Mouse (Mus musculus) ES-Bruce4 (cell line): ENCODE data around the gene C330007P06Rik. TPM values are rescaled to one million over a fixed set of nuclear protein-coding genes. Genes with fewer than 3 reads are reported as not detected.
"Not testable (repeated sequence)": the region's sequence is repeated elsewhere in the genome, so short reads cannot be mapped to it uniquely, and the experiment has no call there.

Source experiments
- H3K27ac ChIP-seq: 2 replicates; pipeline ENCODE4 v1.5.1; 2012; ENCODE audit warnings: low read length, inconsistent platforms; ENCODE audit not compliant: insufficient read depth
- H3K27me3 ChIP-seq: 2 replicates; pipeline ENCODE4 v1.6.1; 2012; ENCODE audit warnings: mild to moderate bottlenecking, low read length, inconsistent platforms; ENCODE audit not compliant: control insufficient read depth, poor library complexity, insufficient read depth, severe bottlenecking
- H3K36me3 ChIP-seq: 2 replicates; pipeline ENCODE4 v1.6.1; 2012; ENCODE audit warnings: inconsistent platforms, mild to moderate bottlenecking, low read length, moderate library complexity; ENCODE audit not compliant: control insufficient read depth, poor library complexity, insufficient read depth, severe bottlenecking
- H3K4me1 ChIP-seq: one replicate; pipeline ENCODE4 v1.8.1; 2011; ENCODE audit warnings: low read length; ENCODE audit not compliant: control insufficient read depth, insufficient read depth
- H3K4me3 ChIP-seq: 2 replicates; pipeline ENCODE4 v1.5.1; 2011; ENCODE audit warnings: low read depth, mild to moderate bottlenecking, low read length
- H3K9ac ChIP-seq: 2 replicates; pipeline ENCODE4 v1.6.1; 2012; ENCODE audit warnings: low read depth, mild to moderate bottlenecking, inconsistent platforms; ENCODE audit not compliant: poor library complexity, severe bottlenecking
- H3K9me3 ChIP-seq: replicated peaks from 2 replicates; pipeline ENCODE4 v1.6.1; 2012; ENCODE audit warnings: mild to moderate bottlenecking, low read length, inconsistent platforms; ENCODE audit not compliant: control insufficient read depth, poor library complexity, insufficient read depth, severe bottlenecking
- CTCF ChIP-seq: IDR thresholded peaks from one replicate; pipeline ENCODE4 v1.8.1; 2011; ENCODE audit warnings: low read depth, low read length
- EP300 ChIP-seq: IDR thresholded peaks from 2 replicates; pipeline ENCODE4 v1.6.1; 2011; ENCODE audit warnings: low read depth, low read length; ENCODE audit not compliant: insufficient read depth
- POLR2A ChIP-seq: IDR thresholded peaks from one replicate; pipeline ENCODE4 v1.8.1; 2011; ENCODE audit warnings: low read length; ENCODE audit not compliant: insufficient read depth
- polyA plus RNA-seq: library from polyadenylated mRNA; stranded (reverse); fragments of >200 nt; gene quantifications from 2 replicates; pipeline ENCODE4 v1.2.4, GENCODE M21; 2011; ENCODE audit warnings: low read depth; ENCODE audit not compliant: missing spikeins, insufficient read depth, insufficient read length

The C330007P06Rik gene
- polyA plus RNA-seq, 1 experiment = 20.7 TPM

- peak within 1 kb of the TSS; percentile 48; the same call in 1 of the 2 replicates for H3K27ac ChIP-seq
- H3K9me3 ChIP-seq = no peaks in the 10 kb centered on the region
- TF ChIP-seq POLR2A (no peak), CTCF (no peak), EP300 (no peak)
- H3K4me1 ChIP-seq = no peaks in the 10 kb centered on the region
- H3K9ac ChIP-seq = peak within 1 kb of the TSS; percentile 100
- H3K36me3 ChIP-seq = no peaks in the 10 kb centered on the region
- H3K27me3 ChIP-seq = no peaks in the 10 kb centered on the region
- H3K4me3 ChIP-seq = peak within 1 kb of the TSS; percentile 96
Measured at GRCm38 (mm10) chrX:36902321-36903114, 28.6 kb upstream of the C330007P06Rik start, which contains the start of gene Nkrf. Gene Nkrf (minus strand): TSS chrX:36902899.

DNA sequence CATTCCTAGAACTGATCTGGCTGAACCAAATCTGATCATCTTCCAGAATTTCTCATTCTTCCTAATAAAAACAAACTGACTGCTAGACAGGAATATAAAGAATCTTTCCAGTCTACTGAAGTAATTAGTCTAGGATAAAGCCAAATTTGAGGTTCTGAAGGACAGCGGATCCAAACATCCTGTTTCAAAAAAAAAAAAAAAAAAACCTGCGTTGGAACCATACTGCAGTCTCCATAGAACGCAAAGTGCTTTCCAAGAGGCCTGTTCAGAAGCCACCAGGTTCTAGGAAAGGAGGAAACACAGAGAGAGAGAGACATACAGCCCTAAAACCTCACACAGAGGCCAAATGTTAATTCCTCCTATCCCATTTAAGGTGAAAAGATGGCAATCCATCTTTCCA is 27.7 kb upstream of the C330007P06Rik start:
- Histone ChIP-seq H3K36me3 (no peaks in the 10 kb centered on the region), H3K9me3 (no peaks in the 10 kb centered on the region), H3K4me1 (no peaks in the 10 kb centered on the region), H3K27me3 (no peaks in the 10 kb centered on the region), H3K4me3 (peak overlapping the region; percentile 96), H3K9ac (peak overlapping the region; percentile 100), H3K27ac (no peak overlapping the region)
- no peak for TF ChIP-seq POLR2A
- no peak for TF ChIP-seq CTCF
- no peak for TF ChIP-seq EP300

DNA sequence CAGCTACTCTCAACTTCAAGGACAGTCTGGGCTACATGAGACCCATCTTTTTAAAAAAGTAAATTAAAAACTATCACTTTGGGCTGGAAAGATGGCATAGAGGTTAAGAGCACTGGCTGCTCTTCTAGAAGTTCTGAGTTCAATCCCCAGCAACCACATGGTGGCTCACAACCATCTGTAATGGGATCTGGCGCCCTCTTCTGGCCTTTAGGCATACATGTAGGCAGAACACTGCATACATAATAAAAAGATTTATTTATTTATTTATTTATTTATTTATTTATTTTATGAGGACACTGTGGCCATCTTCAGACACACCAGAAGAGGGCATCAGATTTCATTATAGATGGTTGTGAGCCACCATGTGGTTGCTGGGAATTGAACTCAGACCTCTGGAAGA is 25.0 kb upstream of the C330007P06Rik start:
- H3K27me3 ChIP-seq, H3K27ac ChIP-seq, H3K36me3 ChIP-seq, H3K9me3 ChIP-seq, H3K9ac ChIP-seq, H3K4me3 ChIP-seq, H3K4me1 ChIP-seq: not testable (repeated sequence)
- peak; percentile 17 for TF ChIP-seq CTCF

- H3K9ac ChIP-seq = no peak overlapping the region
- H3K9me3 ChIP-seq = peaks cover 3% of the 10 kb centered on the region; the same call in 1 of the 2 replicates
- peaks cover 2% of the 10 kb centered on the region; the same call in 1 of the 2 replicates for H3K36me3 ChIP-seq
- H3K27me3 ChIP-seq = no peaks in the 10 kb centered on the region
- H3K4me1 ChIP-seq = no peaks in the 10 kb centered on the region
- TF ChIP-seq EP300 (no peak), CTCF (peak; percentile 11), POLR2A (no peak)
- no peak overlapping the region for H3K4me3 ChIP-seq
- H3K27ac ChIP-seq = no peak overlapping the region
Measured at GRCm38 (mm10) chrX:36884719-36885118, 10.8 kb upstream of the C330007P06Rik start.

DNA sequence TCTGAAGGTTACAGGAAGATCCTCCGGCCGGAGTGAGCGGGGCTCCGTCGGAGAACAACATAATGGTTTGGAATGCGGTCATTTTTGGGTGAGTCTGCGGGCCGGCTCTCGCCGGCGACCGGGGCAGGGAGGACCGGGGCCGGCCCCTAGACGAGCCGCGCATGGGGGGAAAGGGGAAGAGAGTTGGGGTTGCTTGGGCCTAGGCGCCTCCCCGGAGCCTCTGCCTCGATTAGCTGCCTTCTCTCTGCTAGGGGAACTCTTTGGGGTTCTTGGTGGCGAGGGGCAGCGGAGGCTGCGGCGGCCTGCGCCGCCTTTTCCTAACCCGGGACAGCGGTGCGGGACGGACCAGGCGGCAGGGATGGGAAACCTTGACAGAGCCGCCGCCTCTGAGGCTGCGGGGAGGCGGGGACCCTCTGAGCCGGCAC is 805 bp upstream of the C330007P06Rik start:
- Histone ChIP-seq H3K27ac (no peak overlapping the region), H3K4me1 (no peaks in the 10 kb centered on the region), H3K36me3 (peaks cover 7% of the 10 kb centered on the region), H3K27me3 (no peaks in the 10 kb centered on the region), H3K4me3 (peak overlapping the region; percentile 94), H3K9me3 (no peaks in the 10 kb centered on the region), H3K9ac (peak overlapping the region; percentile 95)
- TF ChIP-seq EP300 (no peak), POLR2A (no peak), CTCF (no peak)

DNA sequence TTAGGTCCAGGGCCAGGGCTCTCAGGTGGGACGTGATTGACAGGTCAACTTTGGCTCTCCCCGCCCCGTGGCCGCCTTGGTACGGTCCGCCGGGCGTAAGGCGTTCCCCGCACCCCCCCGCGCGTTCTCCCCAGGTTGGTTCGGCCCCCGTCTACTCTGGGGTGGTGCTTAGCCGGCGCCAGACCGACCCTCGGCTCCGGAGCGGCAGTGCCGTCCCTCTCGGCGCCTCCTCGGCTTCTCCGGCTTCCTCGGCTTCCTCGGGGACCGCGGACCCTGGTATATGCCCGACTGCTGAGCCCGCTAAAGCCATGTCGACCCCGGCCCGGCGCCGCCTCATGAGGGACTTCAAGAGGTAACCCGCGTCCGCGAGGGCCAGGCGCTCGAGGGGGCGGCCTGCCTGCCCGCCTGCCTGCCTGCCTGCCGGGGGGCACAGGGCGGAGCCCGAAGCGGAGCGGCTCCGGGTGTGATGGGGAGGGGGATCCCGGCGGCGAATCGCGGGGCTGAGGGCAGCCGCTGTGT is 326 bp upstream of the C330007P06Rik start:
- Histone ChIP-seq H3K4me1 (no peaks in the 10 kb centered on the region), H3K27ac (no peak overlapping the region), H3K4me3 (peak overlapping the region; percentile 94), H3K36me3 (peaks cover 7% of the 10 kb centered on the region), H3K9ac (peak overlapping the region; percentile 95), H3K27me3 (no peaks in the 10 kb centered on the region), H3K9me3 (no peaks in the 10 kb centered on the region)
- no peak for TF ChIP-seq CTCF
- no peak for TF ChIP-seq EP300
- peak; percentile 53 for TF ChIP-seq POLR2A
